Mouse (Mus musculus): Measurements from ENCODE around the gene Cpm.

The Cpm gene

GRCm38 (mm10) chr10:117621616-117622533, 7.4 kb upstream of the Cpm start:
- DNase-seq, result no peak

GRCm38 (mm10) chr10:117623358-117623757, 5.9 kb upstream of the Cpm start:
- DNase-seq, result no peak

GRCm38 (mm10) chr10:117624222-117624621, 5.1 kb upstream of the Cpm start:
- no peak for DNase-seq

GRCm38 (mm10) chr10:117624655-117625497, 4.4 kb upstream of the Cpm start:
- no peak for DNase-seq

- no peak for DNase-seq
Measured at GRCm38 (mm10) chr10:117625500-117626296, 3.6 kb upstream of the Cpm start.

GRCm38 (mm10) chr10:117626297-117626613, 3.0 kb upstream of the Cpm start:
- DNase-seq, result no peak

- no peak for DNase-seq
Measured at GRCm38 (mm10) chr10:117626840-117627615, 2.3 kb upstream of the Cpm start.

GRCm38 (mm10) chr10:117627616-117627930, 1.7 kb upstream of the Cpm start:
- DNase-seq, result no peak

- DNase-seq, result no peak
Measured at GRCm38 (mm10) chr10:117627949-117628348, 1.4 kb upstream of the Cpm start.

- no peak for DNase-seq
Measured at GRCm38 (mm10) chr10:117628363-117629168, 734 bp upstream of the Cpm start.

- DNase-seq, result no peak
Measured at GRCm38 (mm10) chr10:117630176-117630575, 876 bp downstream of the Cpm start.

GRCm38 (mm10) chr10:117630810-117631209, 1.5 kb downstream of the Cpm start:
- no peak for DNase-seq

GRCm38 (mm10) chr10:117631562-117632259, 2.4 kb downstream of the Cpm start:
- no peak for DNase-seq

- DNase-seq, result no peak
Measured at GRCm38 (mm10) chr10:117632394-117632793, 3.1 kb downstream of the Cpm start.

GRCm38 (mm10) chr10:117633564-117634208, 4.4 kb downstream of the Cpm start:
- DNase-seq, result no peak

GRCm38 (mm10) chr10:117634323-117635030, 5.2 kb downstream of the Cpm start:
- no peak for DNase-seq

GRCm38 (mm10) chr10:117635078-117635771, 5.9 kb downstream of the Cpm start:
- DNase-seq, result no peak

- no peak for DNase-seq
Measured at GRCm38 (mm10) chr10:117635823-117636589, 6.7 kb downstream of the Cpm start.
